Mouse (Mus musculus) urinary bladder, postnatal 14 days (tissue): ENCODE results near the gene Nlgn1.
A peak's percentile ranks its signal among the peaks of the same experiment; 100 is the strongest.
"Not testable (repeated sequence)": the region's sequence is repeated elsewhere in the genome, so short reads cannot be mapped to it uniquely, and the experiment has no call there.

Experiments used
- DNase-seq: peaks from one replicate; pipeline ENCODE4 v3.0.0; 2021; ENCODE audit warnings: low spot score

Nlgn1 gene

DNA sequence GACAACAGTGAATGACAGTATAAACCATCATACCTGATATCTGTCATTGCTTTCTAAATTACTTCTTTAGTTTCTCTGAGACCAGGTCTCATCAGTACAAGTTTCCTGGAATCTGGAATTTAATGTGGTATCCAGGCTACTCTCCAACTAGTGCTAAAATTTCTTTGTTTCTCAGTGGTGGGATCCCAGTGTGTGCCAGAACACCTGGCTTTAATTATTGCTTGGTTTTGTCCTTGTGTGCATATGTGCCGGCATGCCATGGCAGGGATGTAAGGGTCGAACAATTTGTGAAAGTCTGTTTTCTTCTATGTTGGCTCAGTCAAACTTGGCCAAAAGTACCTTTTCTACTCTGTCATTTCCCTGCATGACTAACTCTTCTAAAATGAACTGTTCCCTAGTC is 703.1 kb downstream of the Nlgn1 start:
- no peak for DNase-seq

DNA sequence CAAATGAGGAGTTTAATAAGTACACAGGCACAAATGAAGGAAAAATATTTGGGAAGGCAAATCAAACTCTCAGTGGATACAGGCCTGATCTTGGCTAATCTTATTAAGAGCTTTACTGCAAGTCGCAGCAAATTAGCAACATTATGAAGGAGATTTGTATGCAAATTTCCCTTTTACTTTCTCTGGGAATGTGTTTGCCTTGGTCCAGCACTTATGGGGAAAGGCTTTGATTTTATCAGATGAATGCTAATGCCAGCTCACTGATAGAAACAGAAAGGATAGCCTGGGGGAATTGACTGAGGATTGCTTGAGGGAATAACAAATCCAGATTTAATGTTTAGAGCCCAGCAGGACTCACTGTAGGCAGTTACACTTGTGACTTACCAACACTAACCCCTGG is 725.7 kb downstream of the Nlgn1 start:
- DNase-seq: no peak

DNA sequence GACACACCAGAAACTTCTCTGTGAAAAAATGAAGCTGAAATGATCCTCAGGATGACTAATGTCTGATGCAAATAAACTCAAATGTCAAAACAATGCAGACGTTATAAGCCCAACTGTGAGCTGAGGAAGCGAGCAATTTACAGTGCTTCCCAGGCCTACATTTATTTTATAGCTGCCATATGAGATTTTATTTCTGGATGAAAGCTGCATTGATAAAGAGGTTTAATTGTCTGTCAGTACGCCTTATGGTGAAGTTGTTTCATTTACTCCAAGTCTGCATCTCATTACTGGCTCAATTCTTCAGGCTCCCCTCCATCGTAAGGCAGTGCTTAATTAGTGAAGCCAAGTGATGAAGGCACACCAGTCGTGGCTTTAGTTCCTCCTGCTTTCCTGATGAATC is 734.7 kb downstream of the Nlgn1 start:
- DNase-seq: no peak

DNA sequence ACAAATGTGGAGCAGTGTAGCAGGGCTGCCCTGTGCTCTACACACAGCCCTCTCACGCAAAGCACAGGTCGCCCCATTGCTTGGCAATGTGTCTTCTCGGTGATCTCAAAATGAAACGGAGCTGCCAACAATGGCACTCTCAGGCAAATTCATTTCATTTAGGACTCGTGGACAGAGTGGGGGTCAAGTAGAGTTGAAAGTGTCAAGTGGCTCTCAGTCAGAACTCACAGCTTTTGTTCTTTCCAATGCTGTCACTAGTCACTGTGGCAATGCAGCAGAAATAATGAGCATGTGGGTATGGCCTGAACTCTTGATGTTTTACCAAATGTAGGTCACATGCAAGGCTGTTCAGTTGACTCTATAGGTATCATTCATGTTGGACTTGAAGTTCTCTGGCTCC is 756.7 kb downstream of the Nlgn1 start:
- DNase-seq: no peak

DNA sequence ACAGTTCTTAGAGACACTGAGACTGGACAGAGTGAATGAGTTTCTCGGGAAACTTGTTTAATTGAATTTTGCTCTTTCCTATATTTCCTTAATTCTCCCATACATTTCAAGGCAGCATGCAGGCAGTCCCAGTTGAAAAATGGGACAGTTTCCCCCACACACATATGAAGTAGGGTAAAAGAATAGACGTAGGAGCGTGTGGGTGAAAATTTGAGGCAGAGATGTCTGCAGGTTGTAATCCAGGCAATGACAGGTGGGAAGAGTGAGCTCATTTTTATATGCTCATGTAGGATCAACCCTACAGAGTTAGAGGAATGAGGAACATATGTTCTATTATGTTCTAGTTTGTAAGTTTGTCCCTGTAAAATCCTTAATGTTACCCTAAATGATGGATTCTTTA is 757.4 kb downstream of the Nlgn1 start:
- no peak for DNase-seq

DNA sequence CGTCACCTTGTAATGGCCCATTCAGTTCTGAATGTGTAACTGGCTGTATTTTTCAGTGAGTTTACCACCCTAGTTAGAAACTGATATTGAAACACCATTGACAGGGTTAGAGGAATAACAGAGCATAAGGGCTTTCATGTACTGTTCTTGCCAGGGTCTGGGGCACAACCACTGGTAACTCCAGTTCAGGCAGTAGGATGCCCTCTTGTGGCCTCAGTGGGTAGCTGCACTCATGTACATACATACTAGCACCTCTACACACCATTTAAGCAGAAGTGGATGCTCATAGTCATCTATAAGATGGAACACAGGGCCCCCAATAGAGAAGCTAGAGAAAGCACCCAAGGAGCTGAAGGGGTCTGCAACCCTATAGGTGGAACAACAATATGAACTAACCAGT is 773.7 kb downstream of the Nlgn1 start:
- DNase-seq: not testable (repeated sequence)

DNA sequence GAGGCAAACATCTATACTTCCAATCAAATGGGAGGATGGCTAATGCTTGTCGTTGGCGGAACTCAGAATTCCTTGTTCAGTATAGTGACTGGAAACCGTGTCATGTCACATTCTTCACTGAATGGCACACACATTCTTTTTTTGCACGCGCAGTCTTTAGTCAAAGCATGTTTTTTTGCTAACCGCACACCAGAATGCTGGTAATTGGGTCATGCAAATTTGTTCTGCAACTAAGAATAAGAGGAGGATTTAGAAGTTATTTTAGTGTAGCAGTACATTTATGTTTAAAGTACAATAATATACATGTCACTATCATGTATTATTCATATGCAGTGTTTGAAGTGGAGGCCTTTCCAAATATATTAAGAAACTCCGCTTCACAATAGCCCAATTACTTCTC is 783.2 kb downstream of the Nlgn1 start:
- DNase-seq: not testable (repeated sequence)

DNA sequence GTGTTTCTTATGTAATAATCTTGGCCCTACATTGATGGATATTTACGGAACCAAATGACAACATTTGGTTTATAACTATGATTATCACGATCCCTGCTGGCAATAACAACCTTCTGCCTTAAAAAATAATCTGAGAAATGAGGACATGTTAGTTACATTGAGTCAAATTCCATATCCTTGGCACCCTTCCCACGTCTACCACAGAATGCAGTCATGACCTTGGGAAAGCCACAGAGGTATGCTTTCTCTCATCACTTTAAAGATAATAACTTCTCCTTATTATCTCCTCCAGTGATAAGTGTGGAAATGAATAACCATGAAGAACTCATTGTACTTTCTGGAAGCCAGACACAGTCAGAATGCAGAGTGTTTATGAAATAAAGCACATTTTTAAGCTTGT is 808.0 kb downstream of the Nlgn1 start:
- DNase-seq: peak; percentile 22

DNA sequence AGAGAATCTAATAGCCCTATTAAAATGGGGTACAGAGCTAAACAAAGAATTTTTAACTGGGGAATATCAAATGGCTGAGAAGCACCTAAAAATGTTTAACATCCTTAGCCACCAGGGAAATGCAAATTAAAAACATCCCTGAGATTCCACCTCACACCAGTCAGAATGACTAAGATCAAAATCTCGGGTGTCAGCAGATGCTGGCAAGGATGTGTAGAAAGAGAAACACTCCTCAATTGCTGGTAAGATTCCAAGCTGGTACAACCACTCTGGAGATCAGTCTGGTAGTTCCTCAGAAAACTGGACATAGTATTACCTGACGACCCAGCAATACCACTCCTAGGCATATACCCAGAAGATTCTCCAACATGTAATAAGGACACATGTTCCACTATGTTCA is 869.2 kb downstream of the Nlgn1 start:
- no peak for DNase-seq

DNA sequence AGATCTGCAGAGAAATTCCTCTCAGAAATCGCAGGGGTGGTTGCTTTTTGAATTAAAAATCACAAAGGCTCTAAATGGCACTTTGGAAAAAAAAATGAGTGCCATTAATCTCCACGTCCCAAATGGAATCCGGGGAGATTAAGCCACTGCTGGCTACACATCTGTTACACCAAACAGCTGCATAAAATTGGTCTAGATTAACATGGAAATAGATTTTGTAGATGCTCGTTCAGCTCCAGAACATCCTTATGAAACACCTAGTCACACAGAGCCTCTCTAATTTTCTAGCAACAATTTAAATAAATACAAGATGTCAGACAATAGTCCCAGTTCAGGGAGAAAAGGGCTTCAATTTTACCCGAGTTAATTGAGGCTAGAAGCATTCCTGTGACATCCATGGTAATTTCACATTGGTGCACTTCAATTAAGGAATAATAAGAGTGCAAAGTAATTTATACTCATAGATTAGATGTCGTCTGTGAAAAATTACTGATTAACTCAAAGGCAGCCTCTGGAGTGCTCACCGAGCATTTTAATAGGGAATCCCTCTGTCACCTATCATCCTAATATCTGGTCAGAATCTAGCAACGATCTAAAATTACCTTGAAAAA is 875.9 kb downstream of the Nlgn1 start:
- no peak for DNase-seq

DNA sequence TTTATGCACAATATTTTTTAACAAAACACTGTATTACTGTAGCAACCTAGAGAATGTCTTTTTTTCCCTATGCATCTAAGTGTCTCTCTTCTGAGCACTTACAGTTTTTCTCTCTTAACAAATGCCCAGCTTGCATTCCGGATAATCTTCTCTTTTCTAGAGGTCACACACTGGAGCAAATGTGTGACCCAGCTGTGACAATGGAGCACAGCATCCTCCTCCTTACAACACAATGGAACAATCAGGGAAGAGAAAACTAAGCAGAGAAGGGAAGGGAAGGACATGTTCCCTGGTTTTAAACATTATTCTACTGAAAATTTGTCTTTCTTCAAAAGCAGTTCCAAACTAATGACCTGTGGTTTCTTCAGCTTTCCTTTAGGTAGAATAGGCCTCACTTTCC is 879.9 kb downstream of the Nlgn1 start:
- DNase-seq: no peak

DNA sequence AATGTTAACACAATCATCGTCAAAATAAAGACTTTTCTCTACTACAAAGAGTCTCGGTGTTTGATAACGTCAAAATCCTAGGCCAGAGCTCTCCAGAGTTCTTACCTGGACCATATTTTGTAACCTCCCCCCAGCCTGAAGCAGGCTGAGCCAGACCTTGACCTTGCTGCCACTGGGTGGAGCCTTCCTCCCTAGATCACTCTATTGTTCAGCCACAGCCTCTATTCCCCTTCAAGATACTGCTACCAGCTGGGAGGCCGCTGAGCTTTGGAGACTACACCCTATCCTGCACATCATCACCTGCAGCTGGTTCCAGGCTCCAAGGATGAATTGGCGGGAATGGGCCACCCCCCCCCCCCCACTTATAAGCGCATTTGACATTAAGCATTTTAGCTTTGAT is 881.8 kb downstream of the Nlgn1 start:
- no peak for DNase-seq

DNA sequence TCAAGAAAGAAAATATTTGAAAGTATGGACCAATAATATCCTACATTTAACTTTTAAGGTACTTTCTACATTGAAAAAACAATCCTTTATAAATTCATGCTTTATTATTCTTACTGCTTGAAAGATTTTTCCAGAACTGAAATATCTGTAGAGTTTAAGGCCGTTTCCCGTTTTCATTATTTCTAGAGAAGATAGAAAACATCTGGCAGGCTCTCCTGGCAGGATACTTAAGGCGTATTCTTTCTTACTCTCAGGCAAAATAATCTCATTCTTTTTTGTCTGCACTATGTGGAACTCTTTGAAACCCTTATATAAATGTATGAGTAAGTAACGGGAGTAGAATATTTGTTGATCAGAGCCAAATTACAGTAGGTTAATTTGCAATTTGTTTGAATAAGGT is 882.9 kb downstream of the Nlgn1 start:
- DNase-seq: no peak

DNA sequence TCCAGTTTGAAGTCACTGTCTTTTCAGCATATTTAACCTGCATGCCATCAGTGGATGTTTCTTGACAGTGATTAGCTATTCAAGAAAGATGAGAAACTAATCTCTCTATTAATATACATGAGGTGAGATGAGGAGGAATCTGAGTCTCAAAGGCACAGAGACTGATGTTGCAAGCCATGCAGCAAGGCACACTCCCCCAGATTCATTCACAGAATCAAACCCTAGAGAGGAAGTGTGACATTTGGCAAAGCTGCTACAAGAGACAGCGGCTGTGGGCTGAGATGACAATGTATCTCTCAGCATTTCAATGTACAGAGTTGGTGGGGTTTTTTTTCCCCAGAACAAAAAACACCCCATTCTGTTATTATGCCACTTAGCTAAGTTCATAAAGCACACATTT is 885.1 kb downstream of the Nlgn1 start:
- no peak for DNase-seq

DNA sequence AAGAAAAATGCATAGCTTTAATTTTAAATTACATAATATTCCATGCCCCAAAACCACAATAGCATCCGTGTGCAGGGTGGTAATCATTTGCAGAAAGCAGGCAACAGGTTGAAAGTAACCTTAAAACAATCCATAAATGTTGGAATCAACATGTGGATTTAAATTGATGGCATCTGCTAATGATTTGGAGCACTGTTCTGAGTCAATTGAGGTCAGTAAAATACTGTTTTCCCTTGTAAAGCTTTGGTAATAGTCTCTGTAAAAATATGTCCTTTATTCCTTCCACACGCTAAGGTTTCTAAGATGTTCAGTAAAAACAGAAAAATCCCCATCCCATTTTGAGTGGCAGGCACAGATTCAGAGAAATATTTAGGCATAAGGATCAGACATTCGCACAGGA is 888.6 kb downstream of the Nlgn1 start:
- no peak for DNase-seq

DNA sequence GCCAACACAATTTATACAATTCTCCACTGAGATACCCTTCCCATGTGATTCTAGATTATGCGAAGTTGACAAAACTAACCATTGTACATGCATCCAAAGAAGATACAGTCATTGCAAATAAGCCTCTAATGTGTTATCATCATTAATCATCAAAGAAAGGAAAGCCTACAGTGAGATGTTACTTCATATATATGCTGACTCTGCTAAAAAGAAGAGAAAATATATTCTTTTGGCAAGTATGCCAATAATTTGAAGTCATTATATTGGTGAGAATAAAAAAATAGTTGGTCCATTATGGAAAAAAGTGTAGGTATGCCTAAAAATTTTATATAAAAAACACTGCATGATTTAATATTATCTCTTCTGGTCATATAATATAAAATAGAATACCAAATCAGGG is 889.6 kb downstream of the Nlgn1 start:
- no peak for DNase-seq

DNA sequence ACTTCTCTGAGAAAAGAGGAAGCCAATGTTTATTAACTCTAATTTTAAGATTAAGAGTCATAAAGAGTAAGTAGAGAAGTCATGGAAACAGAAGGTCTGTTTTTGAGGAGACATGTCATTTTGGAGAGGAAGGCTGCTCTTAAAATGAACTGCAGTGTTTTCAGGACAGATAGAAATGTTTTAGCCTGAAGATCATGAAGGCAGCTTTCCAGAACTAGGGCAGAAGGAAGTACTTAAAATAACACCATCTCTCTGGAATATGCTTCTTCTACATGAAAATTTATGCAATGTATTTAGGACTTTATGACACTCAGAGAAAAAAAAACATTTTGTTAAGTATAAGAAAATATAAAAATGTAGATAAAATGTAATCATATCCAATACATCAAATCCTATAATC is 905.3 kb downstream of the Nlgn1 start:
- DNase-seq: no peak

DNA sequence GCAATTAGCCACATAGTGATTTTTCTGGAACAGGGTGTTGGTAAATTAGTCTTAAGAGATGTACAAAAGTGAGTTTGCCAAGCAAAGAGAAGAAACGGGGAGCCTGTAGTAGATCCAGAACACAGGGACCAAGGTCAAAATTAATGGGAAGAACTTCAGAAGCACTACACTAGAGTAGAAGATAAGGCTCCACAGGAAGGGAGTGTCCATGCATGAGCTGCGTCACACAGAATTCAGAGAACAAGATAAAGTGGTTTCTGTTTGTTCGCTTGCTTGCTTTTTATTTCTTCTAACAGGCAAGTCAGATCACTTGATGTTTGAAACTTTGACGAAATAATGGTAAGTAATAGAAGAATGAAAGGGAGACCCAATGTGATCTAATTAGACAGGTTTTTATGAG is 920.3 kb downstream of the Nlgn1 start:
- DNase-seq: no peak
